Mouse (Mus musculus): Measurements from ENCODE around the gene Spa17. TPM values are rescaled to one million over a fixed set of nuclear protein-coding genes. Genes with fewer than 3 reads are reported as not detected.

Spa17 gene
- polyA plus RNA-seq (2016; fragmentation: Nextera tagmentation; extraction: Ambion mirVana), result 17.9 and 22.9 TPM in 2 replicates

GRCm38 (mm10) chr9:37613182-37613910 lies at the start of gene Spa17:
Gene Spa17 (minus strand): TSS chr9:37613722.
- peak within 1 kb of the TSS; percentile 77 for H3K4me2 ChIP-seq (replicated peaks)
- no peaks in the 10 kb centered on the region for H3K36me3 ChIP-seq
- H3K9me3 ChIP-seq (replicated peaks), result no peaks in the 10 kb centered on the region
- no peaks in the 10 kb centered on the region for H3K27me3 ChIP-seq
- H3K4me1 ChIP-seq, result peaks cover 9% of the 10 kb centered on the region; the same call in 1 of the 2 replicates
- H3K9ac ChIP-seq, result peak within 1 kb of the TSS; percentile 71
- H3K4me3 ChIP-seq, result peak within 1 kb of the TSS; percentile 65
- H3K27ac ChIP-seq, result peak within 1 kb of the TSS; percentile 85
- peak; percentile 95 for ATAC-seq (ENCODE audit: low FRiP score)
- WGBS, result 1% methylated on average over 45 of the region's 45 CpGs

- WGBS, result 84% methylated on average over 1 of the region's 1 CpGs
- Histone ChIP-seq H3K27ac (no peak overlapping the region), H3K4me1 (no peaks in the 10 kb centered on the region), H3K4me3 (no peak overlapping the region), H3K27me3 (no peaks in the 10 kb centered on the region), H3K36me3 (no peaks in the 10 kb centered on the region), H3K9ac (no peak overlapping the region), H3K4me2 (replicated peaks) (no peak overlapping the region), H3K9me3 (replicated peaks) (no peaks in the 10 kb centered on the region)
- no peak for ATAC-seq (ENCODE audit: low FRiP score)
Measured at GRCm38 (mm10) chr9:37663210-37663609, 49.7 kb upstream of the Spa17 start.

DNA sequence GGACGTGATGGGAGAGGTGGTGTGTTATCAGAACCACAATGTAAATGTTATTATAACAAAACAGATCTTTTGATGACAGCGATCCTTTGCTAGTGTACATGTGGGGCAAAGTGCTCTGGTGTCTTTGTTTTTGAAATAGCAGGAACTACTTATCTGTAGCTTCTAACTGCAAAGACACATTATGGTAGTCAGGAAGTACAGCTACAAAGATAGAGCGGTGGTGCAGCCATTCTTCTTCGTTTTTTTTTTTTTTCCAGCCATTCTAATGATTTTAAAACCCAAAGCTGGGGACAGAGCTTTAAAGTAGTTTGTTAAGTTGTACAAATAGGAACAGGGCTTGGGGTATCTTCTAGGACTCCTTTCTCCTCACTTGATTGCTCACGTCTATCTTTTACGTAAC lies 45.9 kb upstream of the Spa17 start:
- peaks cover 19% of the 10 kb centered on the region for H3K4me1 ChIP-seq
- H3K9ac ChIP-seq, result no peak overlapping the region
- no peaks in the 10 kb centered on the region for H3K9me3 ChIP-seq (replicated peaks)
- no peaks in the 10 kb centered on the region for H3K27me3 ChIP-seq
- 86% methylated on average over 6 of the region's 6 CpGs for WGBS
- peaks cover under 1% of the 10 kb centered on the region for H3K36me3 ChIP-seq
- no peak overlapping the region for H3K4me2 ChIP-seq (replicated peaks)
- H3K27ac ChIP-seq, result no peak overlapping the region
- no peak overlapping the region for H3K4me3 ChIP-seq
- no peak for ATAC-seq (ENCODE audit: low FRiP score)

GRCm38 (mm10) chr9:37656931-37657481 lies 43.5 kb upstream of the Spa17 start, which contains the start of gene Tbrg1:
Gene Tbrg1 (minus strand): TSS chr9:37657312.
- WGBS, result under 1% methylated on average over 36 of the region's 36 CpGs
- Histone ChIP-seq H3K27ac (peak within 1 kb of the TSS; percentile 76), H3K4me2 (replicated peaks) (peak within 1 kb of the TSS; percentile 83), H3K36me3 (peaks cover 24% of the 10 kb centered on the region), H3K9ac (peak within 1 kb of the TSS; percentile 75), H3K27me3 (no peaks in the 10 kb centered on the region), H3K9me3 (replicated peaks) (no peaks in the 10 kb centered on the region), H3K4me1 (peaks cover 19% of the 10 kb centered on the region), H3K4me3 (peak within 1 kb of the TSS; percentile 80)
- ATAC-seq (ENCODE audit: low FRiP score), result peak; percentile 88

GRCm38 (mm10) chr9:37656439-37656881 lies 42.9 kb upstream of the Spa17 start:
- Histone ChIP-seq H3K4me1 (peaks cover 19% of the 10 kb centered on the region), H3K36me3 (peaks cover 26% of the 10 kb centered on the region), H3K27ac (peak overlapping the region; percentile 76; the same call in 1 of the 2 replicates), H3K4me3 (peak overlapping the region; percentile 80), H3K9me3 (replicated peaks) (no peaks in the 10 kb centered on the region), H3K9ac (peak overlapping the region; percentile 75), H3K27me3 (no peaks in the 10 kb centered on the region), H3K4me2 (replicated peaks) (peak overlapping the region; percentile 83)
- no peak; the same call in 1 of the 2 replicates for ATAC-seq (ENCODE audit: low FRiP score)
- 3% methylated on average over 10 of the region's 10 CpGs for WGBS

DNA sequence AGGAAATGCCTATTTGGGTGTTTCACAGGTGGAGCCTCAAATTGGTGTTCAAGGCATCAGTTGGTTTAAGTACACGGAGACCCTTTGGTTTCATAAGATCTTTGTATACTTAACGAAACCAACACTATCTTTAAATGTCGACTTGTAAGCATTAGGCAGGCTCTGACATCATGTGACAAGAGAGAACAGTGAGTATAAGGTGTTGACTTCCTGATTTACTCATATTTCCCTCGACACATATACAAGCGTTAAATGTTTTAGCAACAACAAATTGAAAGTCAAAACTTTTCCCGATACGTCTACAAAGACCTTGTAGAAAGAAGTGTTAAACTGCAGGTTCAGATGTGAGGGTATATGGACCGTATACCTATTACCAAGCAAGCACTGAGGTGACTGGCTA lies 42.4 kb upstream of the Spa17 start:
- Histone ChIP-seq H3K4me2 (replicated peaks) (peak overlapping the region; percentile 83), H3K27ac (no peak overlapping the region), H3K27me3 (no peaks in the 10 kb centered on the region), H3K36me3 (peaks cover 31% of the 10 kb centered on the region), H3K4me1 (peaks cover 19% of the 10 kb centered on the region), H3K9me3 (replicated peaks) (no peaks in the 10 kb centered on the region), H3K9ac (no peak overlapping the region), H3K4me3 (peak overlapping the region; percentile 80)
- ATAC-seq (ENCODE audit: low FRiP score), result no peak
- WGBS, result 71% methylated on average over 8 of the region's 8 CpGs

GRCm38 (mm10) chr9:37653836-37654235 lies 40.3 kb upstream of the Spa17 start:
- ATAC-seq (ENCODE audit: low FRiP score), result no peak
- Histone ChIP-seq H3K9ac (no peak overlapping the region), H3K36me3 (peaks cover 51% of the 10 kb centered on the region), H3K9me3 (replicated peaks) (no peaks in the 10 kb centered on the region), H3K27me3 (no peaks in the 10 kb centered on the region), H3K27ac (no peak overlapping the region), H3K4me2 (replicated peaks) (no peak overlapping the region), H3K4me1 (peaks cover 19% of the 10 kb centered on the region), H3K4me3 (no peak overlapping the region)
- WGBS, result 91% methylated on average over 5 of the region's 5 CpGs

DNA sequence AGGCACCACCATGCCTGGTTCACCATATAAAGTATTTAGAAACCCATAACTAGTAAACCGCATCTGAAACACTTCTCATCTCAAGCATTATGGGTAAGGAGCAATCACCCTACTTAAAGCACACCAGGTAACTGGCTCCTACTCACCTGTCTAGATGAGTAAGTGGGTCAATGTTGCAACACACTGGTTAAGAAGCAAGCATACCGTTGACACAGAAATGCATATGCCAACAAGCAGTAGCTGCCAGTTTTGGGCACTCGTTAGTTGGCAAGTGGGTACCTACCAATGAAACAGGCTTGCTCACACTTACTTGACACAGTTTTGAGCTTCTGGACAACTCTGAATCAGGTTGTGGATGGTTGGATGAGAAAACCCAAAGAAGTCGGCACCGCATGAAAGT lies 37.1 kb upstream of the Spa17 start:
- Histone ChIP-seq H3K4me2 (replicated peaks) (no peak overlapping the region), H3K9ac (no peak overlapping the region), H3K4me3 (no peak overlapping the region), H3K36me3 (peaks cover 66% of the 10 kb centered on the region), H3K27ac (no peak overlapping the region), H3K9me3 (replicated peaks) (no peaks in the 10 kb centered on the region), H3K4me1 (peaks cover 6% of the 10 kb centered on the region; the same call in 1 of the 2 replicates), H3K27me3 (no peaks in the 10 kb centered on the region)
- no peak for ATAC-seq (ENCODE audit: low FRiP score)
- 94% methylated on average over 5 of the region's 5 CpGs for WGBS

DNA sequence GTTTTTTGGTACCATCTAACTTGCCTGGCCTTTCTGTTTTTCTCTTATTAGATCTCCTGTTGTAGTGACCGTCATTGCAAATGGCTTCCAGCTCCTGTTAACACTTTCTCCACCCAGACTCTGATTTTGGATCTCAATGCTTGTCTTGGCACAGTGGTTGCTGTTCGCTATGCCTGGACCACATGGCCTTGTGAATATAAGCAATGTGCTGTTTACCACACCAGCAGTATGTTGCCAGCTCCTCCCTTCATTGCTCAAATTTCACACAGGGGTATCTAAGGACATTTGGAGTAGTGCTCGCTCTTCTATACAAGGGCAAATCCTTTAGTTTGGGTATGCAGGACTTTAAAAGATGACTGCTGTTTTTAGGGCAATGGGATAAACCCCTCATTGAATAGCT lies 32.7 kb upstream of the Spa17 start:
- 89% methylated on average over 3 of the region's 3 CpGs for WGBS
- ATAC-seq (ENCODE audit: low FRiP score), result no peak
- H3K27ac ChIP-seq, result no peak overlapping the region
- no peak overlapping the region for H3K4me2 ChIP-seq (replicated peaks)
- no peaks in the 10 kb centered on the region for H3K27me3 ChIP-seq
- H3K9me3 ChIP-seq (replicated peaks), result no peaks in the 10 kb centered on the region
- no peak overlapping the region for H3K4me3 ChIP-seq
- no peaks in the 10 kb centered on the region for H3K4me1 ChIP-seq
- peaks cover 38% of the 10 kb centered on the region for H3K36me3 ChIP-seq
- no peak overlapping the region for H3K9ac ChIP-seq

- H3K27me3 ChIP-seq, result no peaks in the 10 kb centered on the region
- WGBS, result 92% methylated on average over 3 of the region's 3 CpGs
- H3K4me2 ChIP-seq (replicated peaks), result no peak overlapping the region
- no peaks in the 10 kb centered on the region for H3K4me1 ChIP-seq
- H3K36me3 ChIP-seq, result no peaks in the 10 kb centered on the region
- H3K9ac ChIP-seq, result no peak overlapping the region
- no peaks in the 10 kb centered on the region for H3K9me3 ChIP-seq (replicated peaks)
- H3K27ac ChIP-seq, result no peak overlapping the region
- ATAC-seq (ENCODE audit: low FRiP score), result no peak
- H3K4me3 ChIP-seq, result no peak overlapping the region
Measured at GRCm38 (mm10) chr9:37638721-37639120, 25.2 kb upstream of the Spa17 start.

- ATAC-seq (ENCODE audit: low FRiP score), result no peak
- H3K4me2 ChIP-seq (replicated peaks), result no peak overlapping the region
- H3K27me3 ChIP-seq, result no peaks in the 10 kb centered on the region
- WGBS, result 66% methylated on average over 6 of the region's 6 CpGs
- no peaks in the 10 kb centered on the region for H3K4me1 ChIP-seq
- no peaks in the 10 kb centered on the region for H3K36me3 ChIP-seq
- H3K9me3 ChIP-seq (replicated peaks), result no peaks in the 10 kb centered on the region
- H3K4me3 ChIP-seq, result no peak overlapping the region
- H3K27ac ChIP-seq, result no peak overlapping the region
- H3K9ac ChIP-seq, result no peak overlapping the region
Measured at GRCm38 (mm10) chr9:37636800-37637542, 23.4 kb upstream of the Spa17 start.

DNA sequence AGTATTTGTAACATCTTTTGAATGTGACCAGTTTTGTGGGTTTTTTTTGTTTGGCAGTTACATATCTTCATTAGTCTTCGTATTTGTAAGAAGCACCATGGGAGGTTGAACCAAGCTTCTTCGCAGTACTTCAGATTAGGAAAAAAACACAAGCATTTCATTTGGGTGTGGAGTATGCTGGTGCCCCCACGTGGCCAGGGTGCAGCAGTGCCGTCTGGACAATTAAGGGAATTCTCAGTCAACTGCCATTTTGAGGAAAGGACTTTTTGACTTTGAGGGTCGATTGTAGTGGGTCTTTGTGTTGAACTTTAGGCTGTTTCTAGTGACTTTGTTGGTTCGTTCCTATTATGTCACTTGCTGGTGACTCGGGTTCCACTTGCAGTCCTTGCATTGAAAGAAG lies 22.8 kb upstream of the Spa17 start:
- Histone ChIP-seq H3K27ac (no peak overlapping the region), H3K36me3 (no peaks in the 10 kb centered on the region), H3K4me2 (replicated peaks) (no peak overlapping the region), H3K9ac (no peak overlapping the region), H3K4me3 (no peak overlapping the region), H3K27me3 (no peaks in the 10 kb centered on the region), H3K9me3 (replicated peaks) (no peaks in the 10 kb centered on the region), H3K4me1 (no peaks in the 10 kb centered on the region)
- no peak for ATAC-seq (ENCODE audit: low FRiP score)
- WGBS, result 18% methylated on average over 7 of the region's 7 CpGs

Data from hindbrain, embryonic 12.5 days (tissue).